Mouse (Mus musculus) MEL (cell line): ENCODE results near the gene Gab2. TPM values are rescaled to one million over a fixed set of nuclear protein-coding genes. Genes with fewer than 3 reads are reported as not detected.

ENCODE experiments used
- DNase-seq: peaks from one replicate; pipeline ENCODE4 v3.0.0; 2011; ENCODE audit warnings: low read depth, low spot score
- H3K27ac ChIP-seq: 2 replicates; pipeline ENCODE4 v1.5.1; 2012; ENCODE audit warnings: low read depth, mild to moderate bottlenecking, control low read depth, low read length, moderate library complexity; ENCODE audit not compliant: control insufficient read depth
- H3K27me3 ChIP-seq, 2 experiments: fragments of 150-350 bp in 1 of 2; sonication (generic) in 1 of 2; 2 replicates each; pipeline ENCODE4 v1.6.1; 2012; ENCODE audit warnings: low read length in 2 of 2, mild to moderate bottlenecking in 2 of 2, improper control_type of control experiment in 1 of 2, moderate library complexity in 1 of 2; ENCODE audit not compliant: insufficient read depth in 2 of 2, control insufficient read depth in 1 of 2
- H3K36me3 ChIP-seq, 2 experiments: 2 replicates each; pipeline ENCODE4 v1.6.1; 2012 to 2014; ENCODE audit warnings: low read length in 2 of 2, improper control_type of control experiment in 1 of 2, inconsistent platforms in 1 of 2, mild to moderate bottlenecking in 1 of 2; ENCODE audit not compliant: insufficient read depth in 2 of 2, control insufficient read depth in 1 of 2
- H3K4me1 ChIP-seq, 2 experiments: fragments of 150-350 bp in 1 of 2; sonication (generic) in 1 of 2; 2 replicates each; pipeline ENCODE4 v1.6.1; 2012; ENCODE audit warnings: low read length in 2 of 2, improper control_type of control experiment in 1 of 2, mild to moderate bottlenecking in 1 of 2; ENCODE audit not compliant: insufficient read depth in 2 of 2, control insufficient read depth in 1 of 2
- H3K4me3 ChIP-seq, 2 experiments: fragments of 150-350 bp in 1 of 2; sonication (generic) in 1 of 2; 2 replicates each; pipeline ENCODE4 v1.5.1; 2012; ENCODE audit warnings: low read depth in 2 of 2, low read length in 2 of 2, mild to moderate bottlenecking in 2 of 2, moderate library complexity in 2 of 2, control low read depth in 1 of 2, improper control_type of control experiment in 1 of 2; ENCODE audit not compliant: control insufficient read depth in 1 of 2, insufficient read depth in 1 of 2
- H3K79me2 ChIP-seq: 2 replicates; pipeline ENCODE4 v1.6.1; 2012; ENCODE audit warnings: mild to moderate bottlenecking, low read length, moderate library complexity; ENCODE audit not compliant: control insufficient read depth, poor library complexity, insufficient read depth
- H3K9ac ChIP-seq: 2 replicates; pipeline ENCODE4 v1.6.1; 2012; ENCODE audit warnings: low read depth, mild to moderate bottlenecking, control low read depth, low read length, moderate library complexity; ENCODE audit not compliant: control insufficient read depth, poor library complexity, severe bottlenecking
- H3K9me3 ChIP-seq: fragments of 150-350 bp; sonication (generic); replicated peaks from 2 replicates; pipeline ENCODE4 v1.6.1; 2012; ENCODE audit warnings: mild to moderate bottlenecking, low read length, improper control_type of control experiment, moderate library complexity; ENCODE audit not compliant: insufficient read depth
- BHLHE40 ChIP-seq: IDR thresholded peaks from 2 replicates; pipeline ENCODE4 v1.6.1; 2012; ENCODE audit warnings: low read depth, mild to moderate bottlenecking, inconsistent platforms, low read length, improper control_type of control experiment, borderline replicate concordance
- CHD1 ChIP-seq: IDR thresholded peaks from 2 replicates; pipeline ENCODE4 v1.6.1; 2012; ENCODE audit warnings: low read depth, mild to moderate bottlenecking, inconsistent platforms, low read length, improper control_type of control experiment
- CTCF ChIP-seq, 3 experiments: IDR thresholded peaks in 2 of 3; conservative IDR thresholded peaks in 1 of 3; 2 replicates each; pipeline ENCODE4 v1.5.1; 2011 to 2012; ENCODE audit warnings: low read length in 3 of 3, low read depth in 2 of 3, mild to moderate bottlenecking in 2 of 3, improper control_type of control experiment in 1 of 3, inconsistent platforms in 1 of 3, mixed read lengths in 1 of 3, moderate library complexity in 1 of 3; ENCODE audit not compliant: control insufficient read depth in 1 of 3, insufficient read depth in 1 of 3, poor library complexity in 1 of 3, severe bottlenecking in 1 of 3
- E2F4 ChIP-seq: IDR thresholded peaks from 2 replicates; pipeline ENCODE4 v1.6.1; 2011; ENCODE audit warnings: low read depth, low read length, improper control_type of control experiment, borderline replicate concordance
- JUND ChIP-seq: IDR thresholded peaks from 2 replicates; pipeline ENCODE4 v1.6.1; 2011; ENCODE audit warnings: low read depth, mild to moderate bottlenecking, improper control_type of control experiment, low read length
- MAFK ChIP-seq: IDR thresholded peaks from 2 replicates; pipeline ENCODE4 v1.6.1; 2011; ENCODE audit warnings: low read depth, mild to moderate bottlenecking, low read length, improper control_type of control experiment, borderline replicate concordance
- MAZ ChIP-seq: IDR thresholded peaks from 2 replicates; pipeline ENCODE4 v1.6.1; 2012; ENCODE audit warnings: low read depth, mild to moderate bottlenecking, inconsistent platforms, low read length, improper control_type of control experiment
- MEF2A ChIP-seq: IDR thresholded peaks from 2 replicates; pipeline ENCODE4 v1.6.1; 2014; ENCODE audit warnings: low read depth, mild to moderate bottlenecking, inconsistent platforms, low read length, improper control_type of control experiment; ENCODE audit not compliant: poor library complexity, insufficient replicate concordance, severe bottlenecking; ENCODE audit errors: extremely low read depth
- NRF1 ChIP-seq: IDR thresholded peaks from 2 replicates; pipeline ENCODE4 v1.6.1; 2014; ENCODE audit warnings: low read depth, mild to moderate bottlenecking, inconsistent platforms, low read length, improper control_type of control experiment, moderate library complexity; ENCODE audit not compliant: poor library complexity, insufficient read depth, severe bottlenecking
- POLR2AphosphoS5 ChIP-seq: IDR thresholded peaks from 2 replicates; pipeline ENCODE4 v1.6.1; 2012; ENCODE audit warnings: low read depth, borderline replicate concordance, mild to moderate bottlenecking, inconsistent platforms, low read length, moderate library complexity, mixed read lengths
- TCF12 ChIP-seq: IDR thresholded peaks from 2 replicates; pipeline ENCODE4 v1.6.1; 2014; ENCODE audit warnings: low read depth, mild to moderate bottlenecking, inconsistent platforms, low read length, improper control_type of control experiment, moderate library complexity
- UBTF ChIP-seq: IDR thresholded peaks from 2 replicates; pipeline ENCODE4 v1.6.1; 2012; ENCODE audit warnings: low read depth, mild to moderate bottlenecking, inconsistent platforms, low read length, improper control_type of control experiment, moderate library complexity, borderline replicate concordance; ENCODE audit not compliant: insufficient read depth
- USF2 ChIP-seq, 2 experiments: IDR thresholded peaks; 2 replicates each; pipeline ENCODE4 v1.6.1; 2011 to 2012; ENCODE audit warnings: improper control_type of control experiment in 2 of 2, low read length in 2 of 2, borderline replicate concordance in 1 of 2, inconsistent platforms in 1 of 2, low read depth in 1 of 2, mild to moderate bottlenecking in 1 of 2; ENCODE audit not compliant: insufficient read depth in 1 of 2
- ZC3H11A ChIP-seq: IDR thresholded peaks from 2 replicates; pipeline ENCODE4 v1.6.1; 2012; ENCODE audit warnings: low read depth, mild to moderate bottlenecking, inconsistent platforms, low read length, improper control_type of control experiment
- ZMIZ1 ChIP-seq: IDR thresholded peaks from 2 replicates; pipeline ENCODE4 v1.6.1; 2012; ENCODE audit warnings: low read depth, mild to moderate bottlenecking, inconsistent platforms, low read length, improper control_type of control experiment, moderate library complexity
- ZNF384 ChIP-seq: IDR thresholded peaks from 2 replicates; pipeline ENCODE4 v1.6.1; 2012; ENCODE audit warnings: low read depth, mild to moderate bottlenecking, inconsistent platforms, low read length, improper control_type of control experiment
- polyA plus RNA-seq, 2 experiments: library from polyadenylated mRNA; stranded (reverse) in 1 of 2; unstranded in 1 of 2; fragments of >175 nt in 1 of 2; fragments of >200 nt in 1 of 2; gene quantifications; 2 replicates each; pipeline versions ENCODE4 v1.2.1 to v1.2.4; 2012; ENCODE audit warnings: low replicate concordance in 2 of 2, low read depth in 1 of 2; ENCODE audit not compliant: insufficient read length in 2 of 2, insufficient read depth in 1 of 2, missing spikeins in 1 of 2
- total RNA-seq: library from RNA; depleted of rRNA; stranded (reverse); fragments of 300-350 nt; gene quantifications from 2 replicates; pipeline ENCODE4 v1.2.3, GENCODE M21; 2012

Gab2 gene
- total and polyA plus RNA-seq, 3 experiments: 5.0 to 11.5 TPM; not detected in 1

GRCm38 (mm10) chr7:97315656-97316055 lies 234.3 kb downstream of the Gab2 start:
- Histone ChIP-seq H3K4me3 (no peak overlapping the region), H3K36me3 (no peaks in the 10 kb centered on the region), H3K9ac (no peak overlapping the region), H3K4me1 (no peaks in the 10 kb centered on the region), H3K27ac (no peak overlapping the region), H3K79me2 (no peaks in the 10 kb centered on the region), H3K9me3 (no peaks in the 10 kb centered on the region), H3K27me3 (no peaks in the 10 kb centered on the region)
- TF ChIP-seq MAZ (no peak), ZC3H11A (no peak), ZMIZ1 (no peak), UBTF (no peak), POLR2AphosphoS5 (no peak), USF2 (IDR thresholded peaks at IDR 0.05; ENCODE audit: borderline replicate concordance in 1 of 2, insufficient read depth in 1 of 2, low read depth in 1 of 2, low read length in 2 of 2) (no peak)
- DNase-seq: no peak

- no peaks in the 10 kb centered on the region for H3K79me2 ChIP-seq
- TF ChIP-seq ZNF384 (no peak), NRF1 (no peak), POLR2AphosphoS5 (no peak), MAFK (no peak), MEF2A (no peak), BHLHE40 (no peak), CTCF (IDR thresholded peaks at IDR 0.05 in 2 of 3, conservative IDR thresholded peaks at IDR 0.05 in 1 of 3; ENCODE audit: control insufficient read depth in 1 of 3, insufficient read depth in 1 of 3, low read depth in 2 of 3, low read length in 3 of 3, poor library complexity in 1 of 3, severe bottlenecking in 1 of 3) (no peak), JUND (no peak), CHD1 (no peak), TCF12 (no peak), E2F4 (no peak)
Measured at GRCm38 (mm10) chr7:97317706-97318105, 236.3 kb downstream of the Gab2 start.

More at GRCm38 (mm10) chr7:97317706-97318105, 236.3 kb downstream of the Gab2 start:
- no peak overlapping the region for H3K9ac ChIP-seq
- no peak overlapping the region for H3K27ac ChIP-seq
- H3K4me1 ChIP-seq: no peaks in the 10 kb centered on the region
- H3K9me3 ChIP-seq: no peaks in the 10 kb centered on the region
- no peak for DNase-seq
- no peaks in the 10 kb centered on the region for H3K27me3 ChIP-seq
- no peak overlapping the region for H3K4me3 ChIP-seq
- no peaks in the 10 kb centered on the region for H3K36me3 ChIP-seq
